Mouse (Mus musculus): ENCODE measurements around the gene Alkbh6.
A peak's percentile ranks its signal among the peaks of the same experiment; 100 is the strongest.

Alkbh6 gene

DNA sequence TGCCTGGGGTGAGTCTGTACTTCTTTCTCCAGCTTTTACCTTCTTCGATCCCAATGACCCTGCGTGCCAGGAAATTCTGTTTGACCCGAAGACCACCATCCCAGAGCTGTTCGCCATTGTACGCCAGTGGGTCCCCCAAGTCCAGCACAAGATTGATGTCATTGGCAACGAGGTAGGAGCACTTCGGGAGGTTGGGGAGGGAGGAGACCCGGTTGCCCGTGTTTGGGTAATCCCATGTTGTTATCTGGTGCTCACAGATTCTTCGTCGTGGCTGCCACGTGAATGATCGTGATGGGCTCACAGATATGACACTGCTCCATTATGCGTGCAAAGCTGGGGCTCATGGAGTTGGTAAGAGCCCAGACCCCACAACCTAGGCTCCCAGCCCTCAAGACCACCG is 11.7 kb upstream of the Alkbh6 start:
- peak; percentile 62 for DNase-seq

DNA sequence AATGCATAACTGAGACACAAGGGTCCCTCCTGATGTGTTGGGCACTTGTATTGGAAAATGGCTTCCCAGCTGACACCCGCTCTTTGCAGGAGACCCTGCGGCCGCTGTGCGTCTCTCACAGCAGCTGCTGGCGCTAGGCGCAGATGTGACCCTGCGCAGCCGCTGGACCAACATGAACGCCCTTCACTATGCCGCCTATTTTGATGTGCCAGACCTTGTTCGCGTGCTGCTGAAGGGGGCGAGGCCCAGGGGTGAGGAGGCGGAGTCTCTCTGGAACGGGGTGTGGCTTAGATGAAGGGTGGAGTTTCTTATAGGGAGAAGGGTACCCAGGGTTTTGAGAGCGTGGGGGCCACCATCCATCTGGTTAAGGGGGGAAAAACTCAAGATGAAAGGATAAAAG is 11.3 kb upstream of the Alkbh6 start:
- peak; percentile 69 for DNase-seq

DNA sequence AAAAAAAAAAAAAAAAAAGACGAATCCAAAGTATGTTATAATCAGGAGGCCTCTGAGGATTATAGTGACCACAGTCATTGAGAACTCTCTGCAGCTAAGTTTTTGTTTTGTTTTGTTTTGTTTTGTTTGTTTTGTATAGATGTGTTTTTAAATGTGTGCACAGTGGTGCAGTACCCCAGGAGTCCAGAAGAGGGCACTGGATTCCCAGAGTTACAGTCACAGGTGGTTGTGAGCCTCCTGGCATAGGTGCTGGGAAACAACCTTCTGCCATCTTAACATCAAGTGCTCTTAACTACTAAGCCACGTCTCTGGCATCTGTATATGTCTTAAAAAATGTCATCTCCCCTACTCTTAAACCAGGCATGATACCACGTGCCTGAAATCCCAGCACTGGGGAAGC is 7.6 kb upstream of the Alkbh6 start:
- peak; percentile 39 for DNase-seq

DNA sequence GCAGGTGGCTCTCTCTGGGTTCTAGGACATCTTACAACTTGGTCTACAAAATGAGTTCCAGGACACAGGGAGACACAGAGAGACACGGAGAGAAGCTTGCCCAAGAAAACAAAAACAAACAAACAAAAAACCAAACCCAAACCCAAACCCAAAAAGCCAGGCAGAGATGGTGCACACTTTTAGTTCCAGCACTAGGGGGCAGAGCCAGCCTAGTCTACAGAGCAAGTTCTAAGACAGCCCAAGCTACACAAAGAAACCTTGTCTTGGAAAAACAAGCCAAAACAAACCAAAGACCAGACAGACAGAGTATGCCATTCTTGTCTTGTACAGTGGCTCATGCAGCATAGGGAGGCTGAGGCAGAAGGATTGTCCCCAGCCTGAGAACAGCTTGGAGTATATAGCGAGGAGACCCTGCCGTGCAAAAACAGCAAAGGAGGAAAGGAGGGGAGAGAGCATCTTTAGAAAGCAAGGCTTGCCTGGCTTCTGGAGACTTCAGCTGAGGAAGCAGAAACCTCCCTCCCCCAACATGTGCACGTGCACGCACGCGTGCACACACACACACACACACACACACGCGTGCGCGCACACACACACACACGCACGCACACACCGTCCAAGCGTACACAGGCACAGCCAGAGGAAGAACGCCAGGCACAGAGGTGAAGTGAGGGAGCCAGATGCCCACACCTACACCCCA is 2.3 kb upstream of the Alkbh6 start:
- DNase-seq: no peak

DNA sequence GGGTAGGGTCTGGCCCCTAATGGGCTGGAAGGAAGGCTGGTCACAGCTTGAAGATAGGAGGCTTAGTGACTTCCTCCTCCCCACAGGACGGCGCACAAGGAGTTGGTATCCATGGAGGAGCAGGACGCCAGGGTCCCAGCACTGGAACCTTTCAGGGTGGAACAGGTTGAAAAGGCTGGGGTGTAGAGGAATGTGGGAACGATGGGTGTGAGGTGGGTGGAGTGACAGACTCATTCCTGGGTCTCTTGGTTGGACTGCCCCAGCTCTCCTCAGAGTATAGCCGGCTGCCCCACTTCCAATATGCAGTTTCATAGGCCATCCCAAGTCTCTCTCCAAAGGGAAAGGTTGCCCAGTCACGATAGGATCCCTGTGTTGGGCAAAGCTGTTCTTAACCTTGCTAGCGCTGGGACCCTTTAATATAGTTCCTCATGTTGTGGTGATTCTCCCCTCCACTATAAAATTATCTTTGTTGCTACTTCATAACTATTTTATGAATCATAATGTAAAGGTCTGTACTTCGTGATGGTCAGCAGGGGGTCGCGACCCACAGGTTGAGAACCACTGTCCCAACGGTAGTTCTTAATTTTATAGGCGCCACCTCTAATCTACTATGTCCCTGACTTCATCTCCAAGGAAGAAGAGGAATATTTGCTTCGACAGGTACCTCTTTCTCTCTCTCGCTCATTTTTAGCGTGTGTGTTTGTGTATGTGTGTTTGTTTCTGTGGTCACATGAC is 1.0 kb downstream of the Alkbh6 start:
- peak; percentile 40 for DNase-seq

DNA sequence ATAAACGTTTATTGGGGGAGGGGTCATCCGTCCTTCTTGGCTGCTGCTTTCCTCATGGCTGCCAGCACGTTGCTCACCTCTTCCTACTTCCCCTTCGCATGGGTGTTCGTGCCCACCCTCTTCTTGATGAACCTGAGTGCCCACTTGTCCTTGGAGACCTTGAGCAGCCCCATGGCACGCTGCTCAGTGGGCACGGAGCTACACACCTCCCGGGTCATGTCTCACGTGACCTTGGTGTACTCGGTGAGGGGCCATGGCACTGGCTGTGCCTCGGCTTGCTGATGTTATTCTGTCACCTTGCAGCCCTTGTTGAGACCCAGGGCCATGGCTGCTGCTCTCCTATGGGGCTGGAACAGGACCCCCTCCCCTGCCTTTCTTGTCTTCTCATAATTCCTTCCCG is 1.6 kb downstream of the Alkbh6 start:
- peak; percentile 59 for DNase-seq

DNA sequence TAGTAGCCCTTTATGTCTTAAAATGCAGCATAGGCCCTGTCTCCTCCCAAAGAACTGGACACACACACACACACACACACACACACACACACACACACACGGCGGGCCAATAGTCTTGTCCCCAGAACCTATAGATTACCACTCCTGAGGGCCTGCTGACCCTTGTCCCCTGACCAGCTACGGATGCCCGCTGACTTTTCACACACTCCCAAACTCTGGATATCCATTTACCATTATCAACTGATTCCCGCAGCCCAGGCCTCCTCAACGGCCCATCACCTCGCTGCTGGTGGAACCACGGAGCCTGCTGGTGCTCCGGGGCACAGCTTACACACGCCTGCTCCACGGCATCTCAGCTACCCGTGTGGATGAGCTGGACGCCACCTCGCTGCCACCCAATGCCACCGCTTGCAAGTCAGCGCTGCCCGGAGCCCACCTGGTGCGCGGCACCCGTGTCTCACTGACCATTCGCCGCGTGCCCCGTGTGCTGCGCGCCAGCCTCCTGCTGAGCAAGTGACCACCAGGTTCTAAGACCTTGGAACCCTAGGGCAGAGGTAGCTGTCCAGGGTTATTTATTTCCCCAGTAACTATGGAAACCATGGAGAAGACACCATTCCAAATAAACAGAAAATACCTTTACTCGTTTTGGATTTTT is 5.3 kb downstream of the Alkbh6 start:
- peak; percentile 56 for DNase-seq

DNA sequence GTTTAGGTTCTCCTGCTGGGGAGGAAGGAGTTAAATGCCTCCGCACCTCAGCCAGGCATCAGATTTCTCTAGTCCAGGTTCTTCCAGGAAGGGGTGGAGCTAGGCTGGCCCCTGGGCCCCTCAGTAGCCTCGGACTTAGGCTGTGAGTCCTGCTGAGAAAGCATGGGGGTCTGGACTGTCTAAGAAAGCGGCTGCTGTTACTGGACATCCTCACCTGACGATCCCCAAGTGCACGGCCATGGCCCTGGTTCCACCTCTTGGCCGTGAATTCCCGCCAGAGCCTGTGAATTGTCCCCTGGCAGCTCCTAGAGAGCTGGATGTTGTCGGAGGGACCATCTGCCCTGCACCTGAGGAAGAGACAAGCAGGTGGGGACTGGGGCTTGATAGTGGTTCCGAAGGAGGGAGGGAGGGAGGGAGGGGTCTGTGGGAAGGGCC is 6.2 kb downstream of the Alkbh6 start, which contains the start of gene Syne4:
TSS of gene Syne4 (plus strand) at position 87 of the 435 bp plus-strand sequence.
- peak; percentile 66 for DNase-seq

DNA sequence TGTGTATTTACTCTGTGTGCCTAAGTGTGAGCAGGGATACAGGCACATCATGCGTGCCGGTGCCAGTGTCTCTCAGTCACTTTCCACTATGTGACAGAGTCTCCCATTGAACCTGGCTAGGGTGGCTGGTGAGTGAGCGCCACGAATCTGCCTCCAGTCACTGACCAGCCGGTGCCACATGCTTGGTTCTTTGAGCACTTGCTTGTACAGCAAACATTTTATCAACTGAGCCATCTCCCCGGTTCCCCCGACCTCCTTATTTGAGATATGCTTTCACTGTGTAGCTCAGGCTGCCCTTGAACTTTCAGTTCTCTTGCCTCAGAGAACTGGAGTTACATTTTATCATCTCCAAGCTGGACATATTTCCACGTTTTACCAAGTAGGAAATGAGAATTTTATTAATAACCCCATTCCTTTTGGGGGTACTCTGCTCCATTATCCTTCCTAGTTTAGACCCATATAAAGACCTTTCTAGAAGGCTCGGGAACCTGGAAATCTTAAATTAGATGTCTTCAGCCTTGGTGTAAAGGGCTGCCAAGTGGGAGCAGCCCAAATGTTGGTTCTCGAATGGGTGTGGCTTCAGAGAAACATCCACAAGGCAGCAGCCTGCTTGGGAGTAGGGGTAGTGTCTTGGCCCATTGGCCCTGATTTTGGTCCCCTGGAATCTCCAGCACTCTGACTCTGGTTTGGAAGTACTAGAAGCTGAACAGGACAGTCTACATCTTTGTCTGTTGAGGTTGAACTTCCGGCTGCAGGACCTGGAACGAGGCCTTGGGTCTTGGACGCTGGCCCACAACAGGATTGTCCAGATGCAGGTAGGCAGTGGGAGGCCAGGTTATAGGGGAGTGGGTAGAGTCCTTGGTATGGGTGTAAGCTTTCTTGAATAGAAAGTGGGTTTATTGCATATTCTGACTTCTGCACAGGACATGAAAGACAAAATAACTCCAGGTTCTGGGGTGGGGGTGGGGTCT is 7.3 kb downstream of the Alkbh6 start:
- DNase-seq: peak; percentile 49

DNA sequence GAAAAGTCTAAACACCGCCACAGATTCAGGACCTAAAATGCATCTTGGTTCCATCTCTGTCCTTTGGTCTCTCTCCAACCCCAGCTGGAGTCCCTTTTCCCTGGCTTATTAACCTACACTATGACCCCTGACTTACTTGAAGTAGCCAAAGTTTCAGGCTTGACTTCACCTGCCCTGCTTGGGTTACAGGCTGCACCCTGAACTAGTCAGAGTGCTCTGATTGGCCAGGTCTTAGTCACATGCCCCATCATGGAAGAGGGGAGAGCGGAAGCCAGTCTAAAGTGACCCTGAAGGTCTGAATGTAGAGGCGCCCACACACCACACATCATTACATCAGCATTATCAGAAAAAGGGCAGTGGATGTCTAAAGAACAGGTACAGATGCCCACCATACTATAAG is 9.6 kb downstream of the Alkbh6 start:
- DNase-seq: no peak

DNA sequence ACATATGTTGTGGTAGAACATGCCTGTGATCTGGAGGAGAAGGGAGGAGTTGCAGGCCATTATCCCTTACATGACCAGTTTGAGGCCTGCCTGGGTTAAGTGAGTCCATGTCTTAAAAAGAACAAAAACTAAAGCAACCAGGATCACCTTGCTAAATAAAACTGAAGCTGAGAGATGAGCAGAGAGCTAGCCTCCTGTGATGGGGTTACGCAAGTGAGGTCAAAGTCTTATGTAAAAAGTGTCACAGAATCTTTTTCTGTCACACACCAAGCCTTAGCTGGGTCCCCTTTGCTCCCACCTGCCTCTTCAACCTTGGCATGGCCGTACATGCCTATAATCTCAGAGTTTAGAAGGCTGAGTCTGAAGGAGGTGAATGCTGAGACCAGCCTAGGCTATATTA is 12.4 kb downstream of the Alkbh6 start:
- DNase-seq: no peak

DNA sequence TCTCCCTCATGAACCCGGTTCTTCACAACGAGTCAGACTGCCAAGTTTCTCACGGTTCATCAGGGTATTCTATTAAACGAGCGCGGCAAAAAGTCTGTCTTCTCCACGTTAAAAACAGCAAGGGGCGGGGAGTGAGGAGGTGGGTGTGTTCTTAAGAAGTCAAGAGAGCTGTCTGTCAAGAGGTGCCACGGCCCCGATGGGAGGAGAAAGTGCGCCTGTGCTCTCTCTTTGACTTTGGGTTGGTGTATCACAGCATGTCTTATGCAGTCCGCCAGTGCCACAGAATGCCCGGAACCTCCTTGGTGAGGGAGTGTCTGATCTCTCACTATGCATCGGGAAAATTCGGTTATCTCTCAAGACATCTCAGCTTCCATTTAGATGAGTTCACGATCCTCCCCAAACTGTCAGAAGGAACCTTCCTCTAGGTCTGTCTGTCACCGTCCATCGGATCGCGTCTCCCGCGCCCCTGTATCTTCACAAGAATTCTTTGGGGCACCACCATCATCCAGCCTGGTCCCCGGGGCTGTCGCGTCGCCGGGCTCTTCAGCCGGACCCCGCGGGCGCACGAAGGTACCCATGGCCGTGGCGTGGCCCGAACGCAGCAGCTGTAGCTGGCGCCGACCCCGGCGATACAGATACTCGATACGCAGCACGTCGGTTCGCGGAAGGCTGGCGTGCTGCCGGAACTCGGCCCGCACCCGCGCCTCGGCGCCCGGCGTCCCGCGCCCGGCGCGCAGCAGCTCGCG is 13.2 kb downstream of the Alkbh6 start, which contains the start of gene E130208F15Rik:
TSS of gene E130208F15Rik (plus strand) at position 202 of the 746 bp plus-strand sequence.
- peak; percentile 84 for DNase-seq

DNA sequence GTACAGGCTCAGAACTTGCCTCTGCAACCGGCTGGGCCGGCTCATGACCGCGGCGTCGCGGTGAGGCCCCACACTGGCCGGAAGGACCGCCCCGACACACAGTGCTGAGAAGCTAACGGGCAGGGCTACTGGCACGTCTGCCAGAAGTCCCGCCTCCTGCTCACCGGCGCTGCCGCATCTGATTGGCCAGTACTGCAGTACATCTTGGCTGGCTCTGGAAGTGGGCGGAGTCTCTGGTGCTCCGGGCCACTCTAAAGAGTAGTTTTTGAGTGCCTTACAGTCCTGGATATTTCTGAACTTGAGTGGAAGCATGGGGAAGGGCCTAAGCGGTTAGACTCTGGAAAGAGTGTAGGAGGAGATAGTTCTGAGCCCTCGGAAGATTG is 13.8 kb downstream of the Alkbh6 start:
- peak; percentile 99 for DNase-seq

DNA sequence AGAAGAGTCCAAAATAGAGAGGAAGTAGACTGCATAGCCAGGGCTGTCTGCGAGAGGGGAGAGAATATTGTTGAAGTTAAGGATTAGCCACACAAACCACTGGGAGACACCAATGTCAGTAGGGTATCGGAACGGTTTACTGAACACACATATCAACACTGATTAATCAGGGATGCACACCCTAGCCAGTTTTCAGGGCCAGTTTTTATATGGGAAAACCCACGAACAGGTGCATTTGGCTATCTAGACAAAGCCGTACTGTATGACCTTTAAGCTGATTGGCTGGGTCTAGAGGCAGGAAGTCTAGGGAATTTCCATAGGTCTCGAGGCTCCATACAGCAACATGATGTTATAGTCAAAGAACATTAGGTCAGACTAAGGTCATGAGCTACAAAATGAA is 14.3 kb downstream of the Alkbh6 start:
- DNase-seq: no peak

DNA sequence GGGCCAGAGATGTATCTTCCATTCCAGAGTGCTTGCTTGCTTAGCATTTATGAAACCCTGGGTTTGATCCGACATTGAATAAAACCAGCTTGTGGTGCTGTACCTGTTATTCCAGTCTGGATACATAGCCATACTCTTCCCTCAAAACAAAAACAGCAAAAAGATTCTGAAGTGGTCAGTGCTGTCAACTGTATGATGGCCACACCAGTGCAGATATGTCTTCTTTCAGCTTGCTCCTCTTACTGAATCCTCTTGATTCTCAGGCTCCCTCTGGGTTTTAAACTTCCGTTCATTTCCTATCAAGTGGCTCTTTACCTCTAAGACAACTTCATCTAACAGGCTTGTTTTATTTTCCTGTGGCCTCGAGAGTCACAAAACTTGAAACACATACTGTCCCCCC is 15.3 kb downstream of the Alkbh6 start, which contains the start of gene Sdhaf1:
TSS of gene Sdhaf1 (minus strand) at position 101 of the 400 bp plus-strand sequence.
- no peak for DNase-seq

DNA sequence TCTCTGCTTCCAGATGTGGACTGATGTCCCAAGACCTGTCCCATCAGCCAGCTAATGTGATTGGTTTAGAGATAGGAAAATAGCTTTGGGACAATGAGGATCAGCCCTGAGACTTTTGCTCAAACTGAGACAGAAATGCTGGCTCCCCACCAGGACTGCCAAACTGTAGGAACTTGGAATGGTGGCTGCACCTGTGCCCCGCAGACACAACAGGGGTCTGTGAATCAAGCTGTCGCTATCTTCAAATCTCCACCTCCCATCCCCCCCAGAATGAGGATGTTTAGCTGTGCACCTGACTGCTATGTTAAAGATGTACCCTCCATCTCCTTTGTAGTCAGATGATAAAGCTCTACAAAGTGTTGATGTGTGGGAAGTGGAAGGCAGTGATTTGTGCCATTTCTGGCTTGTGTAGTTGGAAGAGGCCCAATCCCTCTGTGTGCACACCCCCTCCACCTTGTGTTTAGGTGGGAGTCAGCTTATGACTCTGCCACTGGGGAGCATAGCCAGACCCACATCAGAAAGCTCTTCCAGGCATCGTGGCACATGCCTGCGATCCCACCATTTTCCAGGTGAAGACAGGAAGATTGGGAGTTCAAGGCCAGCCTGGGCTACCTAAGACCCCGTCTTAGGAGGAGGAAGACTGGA is 15.9 kb downstream of the Alkbh6 start:
- peak; percentile 50 for DNase-seq

DNA sequence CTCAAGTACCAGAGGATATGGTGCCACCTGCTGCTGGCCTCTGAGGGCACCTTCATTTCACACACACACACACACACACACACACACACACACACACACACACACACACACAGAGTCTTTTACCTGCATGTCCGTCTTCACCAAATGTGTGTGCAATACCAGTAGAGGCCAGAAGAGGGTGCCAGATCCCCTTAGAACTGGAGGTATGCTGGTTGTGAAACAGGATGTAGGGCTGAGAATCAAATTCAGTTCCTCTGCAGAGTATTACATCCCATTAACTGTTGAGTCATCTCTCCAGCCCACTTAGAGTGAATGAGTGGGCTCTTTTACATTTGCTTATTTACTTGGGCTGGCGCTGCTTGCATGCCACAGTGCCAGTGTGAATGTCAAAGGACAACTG is 16.8 kb downstream of the Alkbh6 start:
- DNase-seq: peak; percentile 63

DNA sequence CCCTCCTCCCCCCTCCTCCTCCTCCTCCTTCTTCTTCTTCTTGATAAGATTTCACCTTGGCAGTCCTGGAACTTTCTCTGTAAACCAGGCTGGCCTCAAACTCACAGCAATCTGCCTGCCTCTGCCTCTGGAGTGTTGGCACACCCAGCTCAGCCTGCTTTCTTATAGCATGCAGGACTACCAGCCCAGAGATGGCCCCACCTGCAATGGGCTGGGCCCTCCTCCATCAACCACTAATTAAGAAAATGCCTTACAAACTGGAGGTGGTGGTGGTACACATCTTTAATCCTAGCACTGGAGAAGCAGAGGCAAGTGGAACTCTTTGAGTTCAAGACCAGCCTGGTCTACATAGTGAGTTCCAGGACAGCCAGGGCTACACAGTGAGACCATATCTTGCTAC is 17.9 kb downstream of the Alkbh6 start:
- DNase-seq: peak; percentile 54

DNA sequence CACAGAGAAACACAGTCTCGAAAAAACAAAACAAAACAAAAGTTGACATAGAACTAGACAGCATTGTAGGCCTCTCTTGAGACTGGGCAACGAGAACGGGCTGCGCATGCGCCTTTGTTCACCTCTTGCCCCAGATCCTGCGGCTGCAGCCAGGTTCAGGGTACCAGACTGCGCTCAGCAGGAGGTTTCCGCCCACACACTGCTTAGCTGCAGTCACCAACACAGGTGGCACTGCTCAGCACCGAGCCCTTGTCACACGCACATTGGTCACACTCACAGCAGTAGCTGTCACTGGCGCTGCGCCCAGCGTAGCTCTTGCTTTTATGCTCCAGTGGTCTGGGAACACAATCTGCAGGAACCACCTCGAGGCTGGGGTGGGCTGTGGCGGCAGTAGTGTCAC is 18.6 kb downstream of the Alkbh6 start:
- peak; percentile 99 for DNase-seq

DNA sequence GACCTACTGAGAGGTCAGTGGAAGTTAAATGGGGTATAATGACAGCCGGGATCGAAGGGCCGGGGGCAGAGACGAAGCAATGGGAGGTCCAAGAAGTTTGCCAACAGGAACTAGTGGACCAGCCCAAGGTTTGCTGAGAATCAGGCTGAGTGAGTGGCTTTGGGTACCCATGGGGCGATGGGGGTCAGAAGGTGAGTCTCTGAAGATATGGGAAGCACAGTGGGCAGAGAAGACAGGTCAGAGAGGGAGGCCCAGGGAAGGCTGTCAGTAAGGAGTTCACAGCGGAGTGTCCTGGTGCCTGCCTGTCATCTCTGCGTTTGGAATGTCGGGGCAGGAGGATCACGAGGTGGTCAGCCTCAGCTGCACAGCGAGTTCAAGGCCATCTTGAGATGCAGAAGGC is 19.9 kb downstream of the Alkbh6 start:
- DNase-seq: peak; percentile 57

DNA sequence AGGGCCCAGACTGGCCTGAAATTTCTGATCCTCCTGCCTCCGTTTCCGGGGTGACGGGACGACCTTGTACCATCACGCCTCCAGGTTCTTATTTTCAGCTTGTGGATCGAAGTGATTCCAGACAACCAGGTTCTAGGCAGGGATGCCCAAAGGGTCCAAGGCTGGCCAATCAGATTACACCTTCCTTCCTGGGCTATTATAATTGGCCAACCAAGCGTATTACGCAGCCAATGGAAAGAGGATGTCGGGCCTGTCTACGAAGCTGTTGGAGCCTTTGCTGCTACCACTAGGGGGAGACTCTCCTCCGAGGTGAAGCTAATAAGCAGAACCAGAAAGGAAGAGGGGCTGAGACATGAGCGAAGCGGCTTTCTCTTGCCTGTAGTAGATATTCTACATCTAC is 23.4 kb downstream of the Alkbh6 start:
- DNase-seq: peak; percentile 96
